Mouse (Mus musculus): Measurements from ENCODE around the gene Zfp775. TPM values are rescaled to one million over a fixed set of nuclear protein-coding genes. Genes with fewer than 3 reads are reported as not detected.
A peak's percentile ranks its signal among the peaks of the same experiment; 100 is the strongest.

Gene Zfp775
- polyA plus RNA-seq, 1 experiment = not detected

DNA sequence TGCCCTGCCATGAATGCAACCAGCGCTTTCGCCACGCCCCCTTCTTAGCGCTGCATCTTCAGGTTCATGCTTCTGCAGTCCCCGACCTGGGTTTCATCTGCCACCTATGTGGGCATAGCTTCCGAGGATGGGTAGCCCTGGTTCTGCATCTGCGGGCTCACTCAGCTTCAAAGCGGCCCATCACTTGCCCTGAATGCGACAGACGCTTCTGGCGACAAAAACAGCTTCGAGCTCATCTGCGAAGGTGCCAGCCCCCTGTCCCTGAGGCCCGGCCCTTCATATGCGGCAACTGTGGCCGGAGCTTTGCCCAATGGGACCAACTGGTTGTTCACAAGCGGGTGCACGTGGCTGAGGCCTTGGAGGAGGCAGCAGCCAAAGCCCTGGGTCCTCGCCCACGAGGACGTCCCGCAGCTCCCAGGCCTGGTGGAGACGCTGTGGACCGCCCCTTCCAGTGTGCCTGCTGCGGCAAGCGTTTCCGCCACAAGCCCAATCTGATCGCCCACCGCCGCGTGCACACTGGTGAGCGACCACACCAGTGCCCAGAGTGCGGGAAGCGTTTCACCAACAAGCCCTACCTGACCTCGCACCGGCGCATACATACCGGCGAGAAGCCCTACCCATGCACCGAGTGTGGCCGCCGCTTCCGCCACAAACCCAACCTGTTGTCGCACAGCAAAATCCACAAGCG, 5.2 kb upstream of the Zfp775 start:
- peaks cover 38% of the 10 kb centered on the region for H3K4me1 ChIP-seq (ENCODE audit: control insufficient read depth, insufficient read depth, low read length)
- H3K4me3 ChIP-seq (ENCODE audit: insufficient read depth, low read depth, low read length) = no peak overlapping the region
- TF ChIP-seq CTCF (IDR thresholded peaks at IDR 0.05; ENCODE audit: insufficient read depth, low read depth, low read length) (no peak), POLR2A (IDR thresholded peaks at IDR 0.05; ENCODE audit: insufficient read depth, low read depth, low read length) (no peak)
- no peak overlapping the region for H3K27ac ChIP-seq (ENCODE audit: insufficient read depth, low read depth, low read length)
- 96% methylated on average over 45 of the region's 45 CpGs for WGBS

DNA sequence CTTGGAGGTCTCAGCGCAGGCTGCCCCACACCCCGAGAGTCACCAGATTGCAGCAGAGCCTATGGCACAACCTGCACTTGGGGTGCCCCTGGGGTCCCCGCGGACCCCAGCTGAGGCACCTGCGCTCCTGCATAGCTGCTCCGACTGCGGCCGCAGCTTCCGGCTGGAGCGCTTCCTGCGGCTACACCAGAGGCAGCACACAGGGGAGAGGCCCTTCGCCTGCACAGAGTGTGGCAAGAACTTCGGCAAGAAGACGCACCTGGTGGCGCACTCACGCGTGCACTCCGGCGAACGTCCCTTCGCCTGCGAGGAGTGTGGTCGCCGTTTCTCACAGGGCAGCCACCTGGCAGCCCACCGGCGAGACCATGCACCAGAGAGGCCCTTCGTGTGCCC, 4.6 kb upstream of the Zfp775 start:
- WGBS = 96% methylated on average over 27 of the region's 27 CpGs
- Histone ChIP-seq H3K27ac (ENCODE audit: insufficient read depth, low read depth, low read length) (no peak overlapping the region), H3K4me3 (ENCODE audit: insufficient read depth, low read depth, low read length) (no peak overlapping the region), H3K4me1 (ENCODE audit: control insufficient read depth, insufficient read depth, low read length) (peaks cover 38% of the 10 kb centered on the region)
- TF ChIP-seq CTCF (IDR thresholded peaks at IDR 0.05; ENCODE audit: insufficient read depth, low read depth, low read length) (no peak), POLR2A (IDR thresholded peaks at IDR 0.05; ENCODE audit: insufficient read depth, low read depth, low read length) (no peak)

DNA sequence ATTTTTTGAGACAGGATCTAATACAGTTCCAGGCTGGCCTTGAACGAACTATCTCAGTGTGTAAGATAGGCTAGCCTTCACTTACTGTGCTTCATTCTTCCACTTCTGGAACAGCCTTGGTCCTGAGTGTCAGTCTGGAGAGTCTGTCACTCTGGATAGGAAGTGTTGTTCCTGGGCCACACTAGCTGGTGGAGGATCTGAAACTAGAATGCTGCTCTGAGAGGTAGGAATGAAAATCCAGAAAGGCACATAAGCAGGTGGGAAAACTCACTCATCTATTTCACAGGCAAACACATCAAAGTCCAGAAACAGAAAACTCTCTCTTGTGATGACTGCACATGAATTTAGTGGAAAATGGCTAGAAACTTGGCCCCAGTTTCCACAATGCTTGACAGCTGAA, 1.3 kb upstream of the Zfp775 start:
- 85% methylated on average over 1 of the region's 1 CpGs for WGBS
- H3K27ac ChIP-seq (ENCODE audit: insufficient read depth, low read depth, low read length) = peak overlapping the region; percentile 91; the same call in 1 of the 2 replicates
- TF ChIP-seq POLR2A (IDR thresholded peaks at IDR 0.05; ENCODE audit: insufficient read depth, low read depth, low read length) = no peak
- no peak for TF ChIP-seq CTCF (IDR thresholded peaks at IDR 0.05; ENCODE audit: insufficient read depth, low read depth, low read length)
- H3K4me3 ChIP-seq (ENCODE audit: insufficient read depth, low read depth, low read length) = no peak overlapping the region
- peaks cover 26% of the 10 kb centered on the region for H3K4me1 ChIP-seq (ENCODE audit: control insufficient read depth, insufficient read depth, low read length)

DNA sequence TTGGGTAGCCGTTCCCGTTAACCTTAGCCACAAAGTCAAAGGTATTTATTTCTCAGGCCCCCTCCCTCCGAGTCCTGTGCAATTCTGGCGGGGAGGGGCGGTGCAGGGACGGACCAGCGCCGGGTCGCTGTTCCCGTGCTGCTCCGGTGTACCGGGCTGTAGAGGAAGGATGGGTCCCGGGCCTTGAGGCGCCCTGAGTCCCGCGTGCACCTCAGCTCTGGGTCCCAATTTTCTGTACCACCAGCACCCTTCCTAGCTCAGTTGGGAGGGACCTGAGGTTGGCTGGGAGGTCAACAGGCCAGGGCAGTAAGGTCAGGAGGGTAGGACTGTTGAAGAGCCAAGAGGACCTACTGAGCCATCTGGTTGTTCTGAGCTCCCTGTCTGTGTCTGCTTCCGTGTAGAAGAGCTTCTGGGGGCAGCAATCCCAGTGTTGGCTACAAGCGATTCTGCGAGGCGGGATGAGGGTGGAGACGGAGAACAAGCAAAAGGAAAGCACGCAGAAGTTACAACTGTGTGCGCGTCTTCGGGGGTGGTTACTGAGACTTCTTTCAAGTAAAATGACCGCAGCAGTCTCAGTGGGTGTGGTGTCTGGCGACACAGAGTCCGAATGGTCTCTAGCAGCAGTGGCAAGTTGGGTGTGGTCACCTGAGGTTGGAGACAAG, 348 bp downstream of the Zfp775 start:
- Histone ChIP-seq H3K4me1 (ENCODE audit: control insufficient read depth, insufficient read depth, low read length) (peaks cover 15% of the 10 kb centered on the region), H3K27ac (ENCODE audit: insufficient read depth, low read depth, low read length) (peak overlapping the region; percentile 82), H3K4me3 (ENCODE audit: insufficient read depth, low read depth, low read length) (peak overlapping the region; percentile 88)
- TF ChIP-seq POLR2A (IDR thresholded peaks at IDR 0.05; ENCODE audit: insufficient read depth, low read depth, low read length) (no peak), CTCF (IDR thresholded peaks at IDR 0.05; ENCODE audit: insufficient read depth, low read depth, low read length) (no peak)
- under 1% methylated on average over 28 of the region's 28 CpGs for WGBS

DNA sequence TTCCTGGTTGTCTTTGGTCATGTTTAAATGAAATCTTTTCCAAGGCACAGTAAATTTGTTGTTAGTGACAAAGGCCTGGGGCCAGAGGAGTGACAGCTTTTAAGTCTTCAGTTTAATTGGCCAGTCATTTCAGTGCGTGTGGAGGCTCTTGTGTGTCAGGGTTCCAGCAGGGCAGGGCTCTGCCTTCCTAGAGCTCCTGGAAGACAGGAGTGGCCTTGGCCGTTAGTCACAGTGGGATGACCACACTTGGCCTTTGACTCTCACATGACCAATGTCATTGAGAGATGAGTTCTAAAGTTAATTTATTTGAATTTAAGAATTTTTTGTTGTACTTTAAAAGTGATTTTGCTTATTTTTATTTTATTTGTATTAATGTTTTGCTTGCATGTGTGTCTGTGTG, 6.3 kb downstream of the Zfp775 start:
- TF ChIP-seq CTCF (IDR thresholded peaks at IDR 0.05; ENCODE audit: insufficient read depth, low read depth, low read length) = no peak
- no peak for TF ChIP-seq POLR2A (IDR thresholded peaks at IDR 0.05; ENCODE audit: insufficient read depth, low read depth, low read length)
- WGBS = 70% methylated on average over 2 of the region's 2 CpGs
- no peak overlapping the region for H3K27ac ChIP-seq (ENCODE audit: insufficient read depth, low read depth, low read length)
- no peak overlapping the region for H3K4me3 ChIP-seq (ENCODE audit: insufficient read depth, low read depth, low read length)
- H3K4me1 ChIP-seq (ENCODE audit: control insufficient read depth, insufficient read depth, low read length) = no peaks in the 10 kb centered on the region

DNA sequence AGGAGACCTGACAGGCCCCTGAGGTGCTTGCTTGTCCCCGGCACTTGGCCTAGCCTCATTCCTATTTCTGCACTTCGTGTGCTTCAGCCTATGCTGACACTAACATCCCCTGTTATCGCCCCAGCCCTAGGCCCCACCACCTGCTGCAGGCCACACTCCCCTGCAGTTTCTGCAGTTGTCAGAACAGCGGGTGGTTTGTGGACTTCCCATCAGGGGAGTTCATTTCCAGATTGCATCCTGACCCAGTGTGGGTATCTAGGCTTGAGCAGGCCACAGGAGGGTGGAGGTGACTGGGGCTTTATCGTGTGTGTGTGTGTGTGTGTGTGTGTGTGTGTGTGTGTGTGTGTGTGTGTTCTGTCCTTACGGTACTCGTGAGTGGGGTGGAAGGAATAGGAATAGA, 7.6 kb downstream of the Zfp775 start:
- WGBS = 71% methylated on average over 7 of the region's 7 CpGs
- TF ChIP-seq POLR2A (IDR thresholded peaks at IDR 0.05; ENCODE audit: insufficient read depth, low read depth, low read length) (no peak), CTCF (IDR thresholded peaks at IDR 0.05; ENCODE audit: insufficient read depth, low read depth, low read length) (no peak)

DNA sequence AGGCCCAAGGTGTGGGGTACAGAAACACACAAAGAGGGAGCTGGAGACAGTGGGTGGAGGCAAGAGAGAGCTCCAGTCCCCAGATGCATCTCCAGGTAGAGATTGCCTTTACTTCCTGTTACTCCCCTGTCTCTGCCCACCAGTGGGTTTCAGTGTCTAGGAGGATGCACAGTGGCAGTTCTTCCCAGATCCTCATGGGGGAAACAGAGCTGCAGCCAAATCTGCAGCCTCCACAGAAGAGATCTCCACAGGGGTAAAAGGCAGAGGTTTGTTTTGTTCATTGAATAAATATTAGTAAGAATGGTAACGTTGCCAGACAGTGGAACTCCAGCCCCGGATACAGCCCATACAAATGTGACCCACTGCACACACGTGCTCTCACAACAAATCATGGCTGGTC, 8.8 kb downstream of the Zfp775 start:
- WGBS = 43% methylated on average over 3 of the region's 3 CpGs
- no peak overlapping the region for H3K27ac ChIP-seq (ENCODE audit: insufficient read depth, low read depth, low read length)
- TF ChIP-seq POLR2A (IDR thresholded peaks at IDR 0.05; ENCODE audit: insufficient read depth, low read depth, low read length) (no peak), CTCF (IDR thresholded peaks at IDR 0.05; ENCODE audit: insufficient read depth, low read depth, low read length) (no peak)

More for the DNA sequence above, 7.6 kb downstream of the Zfp775 start:
- no peak overlapping the region for H3K27ac ChIP-seq (ENCODE audit: insufficient read depth, low read depth, low read length)
- H3K4me1 ChIP-seq (ENCODE audit: control insufficient read depth, insufficient read depth, low read length) = no peaks in the 10 kb centered on the region
- no peak overlapping the region for H3K4me3 ChIP-seq (ENCODE audit: insufficient read depth, low read depth, low read length)

DNA sequence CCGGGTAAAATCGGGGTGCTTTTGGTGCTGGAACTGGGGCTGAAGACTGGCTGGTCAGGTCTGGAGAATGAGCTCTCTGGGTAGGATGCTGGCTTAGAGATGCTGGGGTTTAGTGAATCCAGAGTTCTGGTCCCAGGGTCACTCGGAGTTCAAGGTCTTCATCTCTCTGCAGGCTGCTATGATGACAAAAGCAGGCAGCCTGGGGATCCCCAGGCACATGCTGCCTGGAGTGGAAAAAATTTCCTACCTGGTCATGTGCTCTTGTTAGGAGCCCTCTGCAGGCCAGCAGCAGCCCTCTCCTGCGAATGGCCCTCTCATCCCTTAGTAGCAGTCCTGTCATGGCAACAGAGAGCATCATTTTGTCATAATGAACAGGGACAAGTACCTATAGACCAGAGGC, 11.6 kb downstream of the Zfp775 start:
- Histone ChIP-seq H3K4me3 (ENCODE audit: insufficient read depth, low read depth, low read length) (no peak overlapping the region), H3K27ac (ENCODE audit: insufficient read depth, low read depth, low read length) (no peak overlapping the region), H3K4me1 (ENCODE audit: control insufficient read depth, insufficient read depth, low read length) (no peaks in the 10 kb centered on the region)
- TF ChIP-seq CTCF (IDR thresholded peaks at IDR 0.05; ENCODE audit: insufficient read depth, low read depth, low read length) (no peak), POLR2A (IDR thresholded peaks at IDR 0.05; ENCODE audit: insufficient read depth, low read depth, low read length) (no peak)
- 92% methylated on average over 4 of the region's 4 CpGs for WGBS

More for the DNA sequence above, 8.8 kb downstream of the Zfp775 start:
- Histone ChIP-seq H3K4me3 (ENCODE audit: insufficient read depth, low read depth, low read length) (no peak overlapping the region), H3K4me1 (ENCODE audit: control insufficient read depth, insufficient read depth, low read length) (no peaks in the 10 kb centered on the region)

DNA sequence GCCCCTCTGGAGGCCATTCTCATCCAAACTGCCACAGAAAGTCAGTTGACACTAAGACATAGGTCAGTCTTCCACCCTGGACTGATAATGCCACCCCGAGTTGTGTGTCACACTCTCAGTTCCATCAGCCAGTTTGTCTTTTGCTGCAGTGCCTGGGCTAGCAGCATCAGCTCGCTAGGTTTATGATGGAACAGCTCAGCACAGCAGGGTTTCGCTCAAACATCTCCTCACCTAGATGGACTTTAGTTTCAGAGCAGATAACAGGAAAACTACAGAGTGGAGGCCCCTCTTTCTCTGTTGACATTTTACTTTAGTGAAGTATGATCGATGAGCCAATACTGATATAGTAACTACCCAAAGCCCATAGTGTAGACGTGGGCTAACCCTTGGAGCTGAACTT, 12.9 kb downstream of the Zfp775 start:
- 95% methylated on average over 5 of the region's 5 CpGs for WGBS
- Histone ChIP-seq H3K27ac (ENCODE audit: insufficient read depth, low read depth, low read length) (no peak overlapping the region), H3K4me1 (ENCODE audit: control insufficient read depth, insufficient read depth, low read length) (no peaks in the 10 kb centered on the region), H3K4me3 (ENCODE audit: insufficient read depth, low read depth, low read length) (no peak overlapping the region)
- no peak for TF ChIP-seq CTCF (IDR thresholded peaks at IDR 0.05; ENCODE audit: insufficient read depth, low read depth, low read length)
- TF ChIP-seq POLR2A (IDR thresholded peaks at IDR 0.05; ENCODE audit: insufficient read depth, low read depth, low read length) = no peak
